Mouse (Mus musculus) liver, postnatal 0 days (tissue): ENCODE data around the gene Anxa11. TPM values are rescaled to one million over a fixed set of nuclear protein-coding genes. Genes with fewer than 3 reads are reported as not detected.
A peak's percentile ranks its signal among the peaks of the same experiment; 100 is the strongest.

ENCODE experiments used
- ATAC-seq: fragments of 200-750 bp; cut with Nextera tagmentation; 2 replicates; pipeline ENCODE4 v1.8.0; 2017; ENCODE audit warnings: mild to moderate bottlenecking, moderate library complexity
- DNase-seq: peaks from one replicate; pipeline ENCODE4 v3.0.0-alpha.2; 2016
- H3K27ac ChIP-seq: fragments of 300-500 bp; sonication (generic); 2 replicates; pipeline ENCODE4 v1.5.1; 2014; ENCODE audit warnings: antibody characterized with exemption, moderate library complexity, mild to moderate bottlenecking, low read depth
- H3K27me3 ChIP-seq: fragments of 300-500 bp; sonication (generic); 2 replicates; pipeline ENCODE4 v1.6.1; 2014; ENCODE audit warnings: low read length, control low read depth, mixed read lengths; ENCODE audit not compliant: insufficient read depth
- H3K36me3 ChIP-seq: fragments of 300-500 bp; sonication (generic); replicated peaks from 2 replicates; pipeline ENCODE4 v1.6.1; 2014; ENCODE audit warnings: mild to moderate bottlenecking, control low read depth, low read length, moderate library complexity, mixed read lengths; ENCODE audit not compliant: insufficient read depth
- H3K4me1 ChIP-seq: fragments of 300-500 bp; sonication (generic); 2 replicates; pipeline ENCODE4 v1.6.1; 2014; ENCODE audit warnings: antibody characterized with exemption, mild to moderate bottlenecking, control low read depth; ENCODE audit not compliant: insufficient read depth
- H3K4me2 ChIP-seq: fragments of 300-500 bp; sonication (generic); 2 replicates; pipeline ENCODE4 v1.6.1; 2014; ENCODE audit warnings: low read depth, mild to moderate bottlenecking, low read length, moderate library complexity, mixed read lengths
- H3K4me3 ChIP-seq: fragments of 300-500 bp; sonication (generic); 2 replicates; pipeline ENCODE4 v1.5.1; 2014; ENCODE audit warnings: low read depth, low read length
- H3K9ac ChIP-seq: fragments of 300-500 bp; sonication (generic); replicated peaks from 2 replicates; pipeline ENCODE4 v1.6.1; 2014; ENCODE audit warnings: mild to moderate bottlenecking, moderate library complexity
- H3K9me3 ChIP-seq: fragments of 300-500 bp; sonication (generic); 2 replicates; pipeline ENCODE4 v1.6.1; 2016; ENCODE audit warnings: mild to moderate bottlenecking, control low read depth, low read length, mixed read lengths
- CTCF ChIP-seq: sonication (generic); IDR thresholded peaks from 2 replicates; pipeline ENCODE4 v1.5.1; 2016; ENCODE audit warnings: antibody characterized with exemption, low read depth
- EP300 ChIP-seq: IDR thresholded peaks from 2 replicates; pipeline ENCODE4 v1.6.1; 2016; ENCODE audit warnings: antibody characterized with exemption, low read depth, mild to moderate bottlenecking
- WGBS: fragments of 180-500 bp; shearing (Covaris S2); extraction: QIAGEN DNeasy Blood & Tissue Kit; methylation state at CpG from one replicate; pipeline ENCODE4 v1.1.7; 2014; ENCODE audit not compliant: insufficient replicate concordance; 5-methylcytosine and 5-hydroxymethylcytosine counted together
- polyA plus RNA-seq: library from polyadenylated mRNA; unstranded; fragments of >200 nt; fragmentation: Nextera tagmentation; extraction: Ambion mirVana; gene quantifications from 2 replicates; pipeline ENCODE4 v1.2.1, GENCODE M21; 2015

The Anxa11 gene
- polyA plus RNA-seq, 1 experiment from 2014 or later: 13.1 TPM

GRCm38 (mm10) chr14:25838411-25838810 lies 3.5 kb upstream of the Anxa11 start:
- no peaks in the 10 kb centered on the region for H3K27me3 ChIP-seq
- no peak overlapping the region for H3K4me3 ChIP-seq
- WGBS: 81% methylated on average over 8 of the region's 8 CpGs
- ATAC-seq: no peak
- peaks cover 10% of the 10 kb centered on the region for H3K4me1 ChIP-seq
- no peaks in the 10 kb centered on the region for H3K9me3 ChIP-seq
- TF ChIP-seq EP300 (no peak), CTCF (no peak)
- H3K4me2 ChIP-seq: no peak overlapping the region
- DNase-seq: no peak
- no peak overlapping the region for H3K27ac ChIP-seq
- no peaks in the 10 kb centered on the region for H3K36me3 ChIP-seq
- no peak overlapping the region for H3K9ac ChIP-seq

DNA sequence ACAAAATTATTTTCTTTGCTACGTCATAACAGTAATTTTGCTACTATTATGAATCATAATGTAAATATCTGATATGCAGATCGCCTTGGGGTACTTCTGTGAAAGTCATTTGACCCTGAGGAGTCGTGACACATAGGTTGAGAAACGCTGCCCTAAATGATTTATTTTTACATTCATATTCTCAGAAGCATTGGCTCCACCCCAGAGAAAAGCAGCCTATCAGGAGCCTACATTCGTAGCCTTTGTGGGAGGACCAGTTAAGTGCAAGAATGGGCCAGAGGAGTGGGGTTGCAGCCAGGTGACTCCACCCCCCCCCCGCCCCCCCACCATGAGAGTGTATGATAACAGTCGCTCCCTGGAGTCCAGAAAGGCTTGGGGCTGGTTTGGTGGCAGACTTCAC lies 2.2 kb upstream of the Anxa11 start:
- Histone ChIP-seq H3K4me2 (no peak overlapping the region), H3K36me3 (no peaks in the 10 kb centered on the region), H3K4me3 (no peak overlapping the region), H3K27ac (no peak overlapping the region), H3K4me1 (peaks cover 12% of the 10 kb centered on the region), H3K27me3 (no peaks in the 10 kb centered on the region), H3K9ac (no peak overlapping the region), H3K9me3 (no peaks in the 10 kb centered on the region)
- TF ChIP-seq EP300: no peak
- TF ChIP-seq CTCF: no peak
- WGBS: 62% methylated on average over 7 of the region's 7 CpGs
- no peak for ATAC-seq
- DNase-seq: no peak

DNA sequence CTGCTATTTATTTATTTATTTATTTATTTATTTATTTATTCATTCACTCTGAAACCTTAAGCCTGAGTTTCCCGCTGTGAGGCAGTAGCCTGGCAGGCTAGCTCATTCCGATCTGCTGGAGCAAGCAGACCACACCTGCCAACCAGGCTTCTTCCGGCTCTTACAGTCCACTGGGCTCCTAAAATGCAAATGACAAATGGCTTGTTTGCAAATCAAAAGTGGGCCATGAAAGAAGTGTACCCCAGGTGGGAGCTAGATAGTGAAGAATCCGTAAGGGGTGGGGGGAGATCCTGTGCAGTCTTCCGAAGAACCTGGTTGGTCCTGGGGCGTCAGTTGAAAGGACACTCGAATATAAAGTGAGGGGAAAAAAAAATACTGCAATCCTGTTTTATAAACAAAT lies 995 bp upstream of the Anxa11 start:
- WGBS: 57% methylated on average over 7 of the region's 7 CpGs
- Histone ChIP-seq H3K4me2 (no peak overlapping the region), H3K4me3 (no peak overlapping the region), H3K36me3 (no peaks in the 10 kb centered on the region), H3K9ac (no peak overlapping the region), H3K27me3 (no peaks in the 10 kb centered on the region), H3K4me1 (peaks cover 14% of the 10 kb centered on the region), H3K9me3 (no peaks in the 10 kb centered on the region), H3K27ac (no peak overlapping the region)
- TF ChIP-seq EP300 (no peak), CTCF (no peak)
- ATAC-seq: no peak
- no peak for DNase-seq

DNA sequence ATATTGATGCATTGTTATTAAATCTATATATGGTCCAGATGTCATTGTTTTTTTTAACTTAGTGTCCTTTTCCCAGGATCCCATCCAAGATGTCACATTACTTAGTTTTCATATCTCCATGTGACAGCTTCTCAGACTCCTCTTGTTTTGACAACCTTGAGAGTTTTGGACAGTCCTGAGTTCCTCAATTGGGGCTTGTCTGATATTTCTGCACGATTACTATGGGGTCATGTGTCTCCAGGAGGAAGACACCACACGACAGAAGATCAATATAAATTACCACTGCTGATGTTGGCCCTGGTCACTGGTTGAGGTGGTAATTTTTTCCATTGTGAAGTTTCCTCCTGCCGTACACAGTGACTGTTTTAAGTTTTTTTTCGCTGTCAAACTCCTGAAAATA lies 377 bp upstream of the Anxa11 start:
- Histone ChIP-seq H3K36me3 (no peaks in the 10 kb centered on the region), H3K9ac (peak overlapping the region; percentile 87; the same call in 1 of the 2 replicates), H3K27ac (no peak overlapping the region), H3K4me1 (peaks cover 14% of the 10 kb centered on the region), H3K4me3 (peak overlapping the region; percentile 92), H3K4me2 (peak overlapping the region; percentile 92), H3K9me3 (no peaks in the 10 kb centered on the region), H3K27me3 (no peaks in the 10 kb centered on the region)
- DNase-seq (no peak), ATAC-seq (peak; percentile 17; the same call in 1 of the 2 replicates)
- TF ChIP-seq EP300: no peak
- no peak for TF ChIP-seq CTCF
- WGBS: under 1% methylated on average over 4 of the region's 4 CpGs

GRCm38 (mm10) chr14:25842688-25843003 lies 690 bp downstream of the Anxa11 start:
- WGBS: 2% methylated on average over 12 of the region's 12 CpGs
- peak overlapping the region; percentile 92 for H3K4me2 ChIP-seq
- TF ChIP-seq CTCF (no peak), EP300 (no peak)
- peak overlapping the region; percentile 92 for H3K4me3 ChIP-seq
- no peaks in the 10 kb centered on the region for H3K36me3 ChIP-seq
- H3K27ac ChIP-seq: peak overlapping the region; percentile 64
- peak overlapping the region; percentile 87 for H3K9ac ChIP-seq
- H3K4me1 ChIP-seq: peaks cover 17% of the 10 kb centered on the region
- ATAC-seq: no peak
- H3K27me3 ChIP-seq: no peaks in the 10 kb centered on the region
- no peaks in the 10 kb centered on the region for H3K9me3 ChIP-seq
- no peak for DNase-seq

GRCm38 (mm10) chr14:25844372-25844771 lies 2.4 kb downstream of the Anxa11 start:
- no peak overlapping the region for H3K4me3 ChIP-seq
- no peak for TF ChIP-seq CTCF
- no peak for TF ChIP-seq EP300
- no peaks in the 10 kb centered on the region for H3K9me3 ChIP-seq
- H3K27ac ChIP-seq: no peak overlapping the region
- H3K36me3 ChIP-seq: no peaks in the 10 kb centered on the region
- H3K9ac ChIP-seq: no peak overlapping the region
- no peak for DNase-seq
- no peak for ATAC-seq
- 87% methylated on average over 4 of the region's 4 CpGs for WGBS
- H3K4me1 ChIP-seq: peaks cover 19% of the 10 kb centered on the region
- no peak overlapping the region for H3K4me2 ChIP-seq
- H3K27me3 ChIP-seq: no peaks in the 10 kb centered on the region

DNA sequence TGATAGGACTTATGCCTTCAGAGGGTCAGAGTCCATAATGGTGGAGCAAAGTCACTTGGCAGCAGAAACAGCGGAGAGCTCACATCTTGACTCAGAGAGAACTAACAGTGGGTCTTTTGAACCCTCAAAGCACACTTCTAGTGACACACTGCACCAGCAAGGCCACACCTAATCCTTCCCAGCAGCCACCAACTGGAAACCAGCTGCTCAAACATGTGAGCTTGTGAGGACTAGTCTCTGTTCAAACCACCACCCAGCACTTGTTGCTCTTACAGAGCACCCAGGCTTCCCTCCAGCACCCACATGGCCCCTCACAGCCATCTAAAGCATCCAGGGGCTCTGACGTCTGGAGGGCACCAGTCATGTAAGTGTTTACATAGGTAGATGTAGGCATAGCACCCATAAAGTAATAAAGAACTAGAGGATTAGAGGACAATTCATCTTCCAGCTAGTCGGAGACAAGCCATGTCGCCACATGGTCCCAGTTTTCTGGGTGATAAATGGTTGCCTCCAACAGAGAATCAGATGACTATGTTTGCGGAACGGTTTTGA lies 4.0 kb downstream of the Anxa11 start:
- no peak overlapping the region for H3K4me2 ChIP-seq
- no peak overlapping the region for H3K4me3 ChIP-seq
- peaks cover 19% of the 10 kb centered on the region for H3K4me1 ChIP-seq
- 92% methylated on average over 6 of the region's 6 CpGs for WGBS
- no peak overlapping the region for H3K27ac ChIP-seq
- H3K9me3 ChIP-seq: no peaks in the 10 kb centered on the region
- H3K9ac ChIP-seq: no peak overlapping the region
- H3K36me3 ChIP-seq: no peaks in the 10 kb centered on the region
- no peaks in the 10 kb centered on the region for H3K27me3 ChIP-seq
- DNase-seq: no peak
- TF ChIP-seq EP300: no peak
- TF ChIP-seq CTCF: no peak
- no peak for ATAC-seq
